10 mouse cellular contexts compared by ENCODE assay signal in genomic region chr3:101506970-101507702, GRCm38 (mm10).
DNase-seq lines count a peak whose midpoint lies in the region; ATAC-seq and TF ChIP-seq lines count a peak whose summit lies in the region.
"Had no signal": no experiment of that assay in that cellular context is flagged by ENCODE, and none has a peak within 500 bp of the region (broad histone marks: within the 10 kb centered on the region; RNA-seq: fewer than 3 reads in every experiment).

No protein-coding gene starts in this region.

- no peak for TF ChIP-seq CTCF in liver, postnatal 0 days (IDR thresholded peaks at IDR 0.05; ENCODE audit: low read depth)

- H3K4me3 ChIP-seq in liver, postnatal 0 days (ENCODE audit: low read depth, low read length), result no peak overlapping the region
- H3K4me3 ChIP-seq in hindbrain, embryonic 14.5 days (replicated peaks; ENCODE audit: low read length), result no peak overlapping the region

- 0 out of 2 replicates have a peak overlapping the region, but pooled peaks have one; percentile 38 for H3K9ac ChIP-seq in liver, postnatal 0 days (replicated peaks)
- no peak overlapping the region for H3K9ac ChIP-seq in hindbrain, embryonic 14.5 days

- no peaks in the 10 kb centered on the region for H3K27me3 ChIP-seq in liver, postnatal 0 days (ENCODE audit: insufficient read depth, low read length)
- no peaks in the 10 kb centered on the region for H3K27me3 ChIP-seq in hindbrain, embryonic 14.5 days (ENCODE audit: control insufficient read depth, insufficient read depth, low read length)
- H3K27me3 ChIP-seq: Patski had no signal

- peak; percentile 36; the same call in 1 of the 2 replicates for TF ChIP-seq EP300 in liver, postnatal 0 days (IDR thresholded peaks at IDR 0.05; ENCODE audit: low read depth)

- H3K9me3 ChIP-seq in liver, postnatal 0 days (ENCODE audit: low read length), result no peaks in the 10 kb centered on the region
- H3K9me3 ChIP-seq in hindbrain, embryonic 14.5 days (ENCODE audit: control insufficient read depth, low read length), result 0 out of 2 replicates have a peak, but pooled peaks cover 5% of the 10 kb centered on the region

- peak; percentile 66 for ATAC-seq in liver, postnatal 0 days
- no peak for ATAC-seq in hindbrain, embryonic 14.5 days (ENCODE audit: low FRiP score)

- H3K4me2 ChIP-seq in liver, postnatal 0 days (ENCODE audit: low read depth, low read length), result peak overlapping the region; percentile 30
- H3K4me2 ChIP-seq in hindbrain, embryonic 14.5 days (replicated peaks), result no peak overlapping the region

- H3K36me3 ChIP-seq in liver, postnatal 0 days (replicated peaks; ENCODE audit: insufficient read depth, low read length), result no peaks in the 10 kb centered on the region
- H3K36me3 ChIP-seq in hindbrain, embryonic 14.5 days (replicated peaks; ENCODE audit: control insufficient read depth, insufficient read depth), result no peaks in the 10 kb centered on the region

- H3K27ac ChIP-seq in liver, postnatal 0 days (ENCODE audit: low read depth), result peak overlapping the region; percentile 64
- H3K27ac ChIP-seq in hindbrain, embryonic 14.5 days, result no peak overlapping the region

- H3K4me1 ChIP-seq in liver, postnatal 0 days (ENCODE audit: insufficient read depth), result peaks cover 15% of the 10 kb centered on the region
- H3K4me1 ChIP-seq in hindbrain, embryonic 14.5 days (replicated peaks; ENCODE audit: control insufficient read depth, insufficient read depth, low read length), result peaks cover 11% of the 10 kb centered on the region; the same call in 1 of the 2 replicates

- peak; percentile 14 for DNase-seq in urinary bladder, postnatal 25 days (ENCODE audit: low spot score)
- no peak for DNase-seq in urinary bladder, postnatal 10 days (ENCODE audit: low spot score)
- peak; percentile 82 for DNase-seq in heart, postnatal 4 days
- peak; percentile 49 for DNase-seq in liver, postnatal 0 days
- DNase-seq in left cerebral cortex, adult 8-10 months (ENCODE audit: low spot score in 2 of 2), result no peak
- DNase-seq in frontal cortex, postnatal 10 days (ENCODE audit: low spot score in 2 of 2), result no peak
- DNase-seq in hindbrain, embryonic 14.5 days (ENCODE audit: low spot score), result no peak
- no peak for DNase-seq in MN1 (ENCODE audit: low spot score)
- DNase-seq: right cerebral cortex, adult 18-20 months had no signal

- WGBS in liver, postnatal 0 days (ENCODE audit: insufficient replicate concordance), result 17% methylated on average over 13 of the region's 14 CpGs
- 68% methylated on average over 14 of the region's 14 CpGs for WGBS in hindbrain, embryonic 14.5 days

Comparison
In these comparisons a context has a peak if more than half of its experiments do, and no peak if none do; other contexts are left out.
1. DNase-seq: peak in urinary bladder, postnatal 25 days (single experiment), heart, postnatal 4 days (single experiment) and liver, postnatal 0 days (single experiment); none in urinary bladder, postnatal 10 days (single experiment), left cerebral cortex, adult 8-10 months (0 of 2), frontal cortex, postnatal 10 days (0 of 2), hindbrain, embryonic 14.5 days (single experiment) and MN1 (single experiment).